Mouse (Mus musculus) cortical plate, adult 2 months (tissue): ENCODE results near the gene Rfx1. TPM values are rescaled to one million over a fixed set of nuclear protein-coding genes. Genes with fewer than 3 reads are reported as not detected.

Source experiments
- H3K27ac ChIP-seq: fragments of 200-500 bp; 2 replicates; pipeline ENCODE4 v1.5.1; 2012; ENCODE audit warnings: low read length, control low read depth, inconsistent platforms; ENCODE audit not compliant: insufficient read depth
- H3K4me1 ChIP-seq: fragments of 200-500 bp; 2 replicates; pipeline ENCODE4 v1.6.1; 2011; ENCODE audit warnings: low read length; ENCODE audit not compliant: control insufficient read depth, insufficient read depth
- H3K4me3 ChIP-seq: fragments of 200-500 bp; 2 replicates; pipeline ENCODE4 v1.5.1; 2011; ENCODE audit warnings: mild to moderate bottlenecking, low read length, control low read depth; ENCODE audit not compliant: insufficient read depth
- CTCF ChIP-seq: fragments of 200-500 bp; IDR thresholded peaks from 2 replicates; pipeline ENCODE4 v1.5.1; 2011; ENCODE audit warnings: mild to moderate bottlenecking, control low read depth, low read length; ENCODE audit not compliant: insufficient read depth; ENCODE audit errors: extremely low read depth
- POLR2A ChIP-seq: fragments of 200-500 bp; IDR thresholded peaks from 2 replicates; pipeline ENCODE4 v1.6.1; 2011; ENCODE audit warnings: mild to moderate bottlenecking, low read length, control low read depth; ENCODE audit not compliant: insufficient read depth; ENCODE audit errors: extremely low read depth
- polyA plus RNA-seq: library from polyadenylated mRNA; depleted of rRNA; stranded (reverse); fragments of >200 nt; gene quantifications from 2 replicates; pipeline ENCODE4 v1.2.3, GENCODE M21; 2012

Gene Rfx1
- polyA plus RNA-seq, 1 experiment, result 28.0 TPM

GRCm38 (mm10) chr8:84053229-84053628 is 13.4 kb upstream of the Rfx1 start:
- Histone ChIP-seq H3K27ac (no peak overlapping the region), H3K4me3 (no peak overlapping the region), H3K4me1 (no peaks in the 10 kb centered on the region)
- no peak for TF ChIP-seq CTCF
- no peak for TF ChIP-seq POLR2A

DNA sequence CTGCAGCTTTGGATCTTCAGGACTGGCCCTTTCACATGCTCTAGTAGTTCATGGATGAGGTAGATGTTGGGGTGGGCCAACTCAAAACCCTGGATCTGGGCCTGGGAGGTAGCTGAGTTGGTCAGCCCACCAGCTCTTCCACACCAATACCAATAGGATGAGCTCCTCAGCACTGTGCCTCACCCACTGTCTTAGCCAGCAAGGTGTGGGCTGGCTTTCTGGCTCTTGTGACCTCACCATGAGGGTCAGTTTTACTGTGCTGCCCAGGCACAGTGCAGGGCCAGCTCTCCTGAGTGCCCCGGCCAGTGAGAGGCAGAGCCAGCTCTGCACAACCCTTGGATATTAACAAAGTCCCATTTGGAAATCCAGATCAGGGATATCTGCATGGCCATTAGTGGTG is 8.8 kb upstream of the Rfx1 start:
- Histone ChIP-seq H3K27ac (no peak overlapping the region), H3K4me3 (no peak overlapping the region), H3K4me1 (no peaks in the 10 kb centered on the region)
- TF ChIP-seq POLR2A (no peak), CTCF (no peak)

DNA sequence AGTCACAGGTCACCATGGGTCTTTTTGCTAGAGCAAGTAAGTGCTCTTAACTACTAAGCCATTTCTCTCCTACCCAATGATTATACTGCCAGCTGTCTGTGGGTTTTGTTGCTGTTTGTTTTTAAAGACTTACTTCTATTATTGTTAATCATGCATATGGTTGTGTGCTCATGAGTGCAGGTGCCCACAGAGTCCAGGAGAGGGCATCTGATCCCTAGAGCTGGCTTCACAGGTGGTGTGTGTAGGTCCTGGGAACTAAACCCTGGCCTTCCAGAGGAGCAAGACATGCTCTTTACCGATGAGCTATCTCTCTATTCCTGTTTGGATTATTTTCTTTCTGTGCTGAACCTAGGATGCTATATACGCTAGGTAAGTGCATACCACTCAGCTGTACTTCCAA is 7.4 kb upstream of the Rfx1 start:
- Histone ChIP-seq H3K4me1 (no peaks in the 10 kb centered on the region), H3K27ac (no peak overlapping the region), H3K4me3 (no peak overlapping the region)
- TF ChIP-seq POLR2A (no peak), CTCF (no peak)

DNA sequence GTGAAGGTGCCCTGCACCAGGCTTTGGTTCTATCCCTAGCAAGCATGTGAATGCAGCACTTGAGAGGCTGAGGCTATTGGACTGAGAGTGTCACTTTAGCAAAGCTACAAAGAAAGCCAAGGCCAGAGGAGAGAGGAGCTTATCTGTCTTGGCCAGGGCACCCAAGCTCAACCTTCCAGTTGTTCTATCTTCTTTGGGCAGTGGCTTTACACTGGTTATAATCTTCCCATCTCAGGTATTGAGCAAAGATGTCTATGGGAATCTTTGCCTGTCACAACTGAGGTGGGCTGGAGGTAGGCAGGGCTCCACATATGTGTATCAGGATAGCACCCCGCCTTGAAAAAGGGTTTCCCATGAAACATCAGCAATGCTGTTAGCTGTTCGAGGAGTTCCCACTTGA is 6.4 kb upstream of the Rfx1 start:
- Histone ChIP-seq H3K27ac (no peak overlapping the region), H3K4me3 (no peak overlapping the region), H3K4me1 (no peaks in the 10 kb centered on the region)
- TF ChIP-seq CTCF (no peak), POLR2A (no peak)

DNA sequence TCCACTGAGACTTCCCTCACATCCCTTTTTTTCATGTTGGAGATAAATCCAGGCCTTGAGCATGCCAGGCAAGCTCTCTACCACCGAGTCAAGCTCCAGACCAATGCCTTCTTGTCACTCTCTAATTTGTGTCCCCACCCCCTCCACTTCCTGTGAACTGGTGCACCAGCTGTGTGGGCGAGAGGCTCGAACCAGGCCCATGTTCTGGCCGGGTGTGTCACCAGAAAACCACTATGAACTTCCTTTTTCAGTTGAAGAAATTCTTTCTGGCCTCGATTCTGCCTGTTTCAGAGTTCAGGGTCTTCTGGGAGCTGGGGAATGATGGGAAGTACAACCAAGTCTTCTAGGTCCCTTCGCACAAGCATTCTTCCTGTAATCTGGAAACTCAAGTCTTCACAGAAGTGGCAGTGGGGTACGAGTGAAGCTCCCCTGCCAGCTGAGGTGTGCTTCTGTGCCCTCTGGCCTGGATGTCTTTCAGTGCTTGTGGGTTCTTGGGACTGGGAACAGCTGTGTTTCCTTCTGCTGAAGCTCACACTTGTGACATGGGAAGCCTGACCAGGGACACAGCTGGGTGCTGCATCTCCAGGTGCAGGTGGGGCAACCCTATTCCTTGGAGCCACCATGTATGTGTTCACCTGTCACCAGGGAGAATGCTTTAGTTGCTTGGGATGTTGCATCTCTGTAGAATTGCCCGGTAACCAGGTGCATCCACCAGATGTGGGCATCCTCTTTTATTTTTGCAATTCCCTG is 2.6 kb upstream of the Rfx1 start:
- H3K4me3 ChIP-seq, result no peak overlapping the region
- H3K4me1 ChIP-seq, result peaks cover 2% of the 10 kb centered on the region; the same call in 1 of the 2 replicates
- TF ChIP-seq POLR2A (no peak), CTCF (no peak)
- H3K27ac ChIP-seq, result no peak overlapping the region

- TF ChIP-seq CTCF (no peak), POLR2A (no peak)
- H3K4me1 ChIP-seq, result peaks cover 9% of the 10 kb centered on the region
- 0 out of 2 replicates have a peak within 1 kb of the TSS, but pooled peaks have one; percentile 0 for H3K27ac ChIP-seq
- H3K4me3 ChIP-seq, result peak within 1 kb of the TSS; percentile 42
These were observed 1.6 kb upstream of the Rfx1 start, which contains the start of gene Gm10643 for GRCm38 (mm10) chr8:84065037-84065436. Gm10643 (minus strand) TSS chr8:84065137.

GRCm38 (mm10) chr8:84065457-84066072 is 1.1 kb upstream of the Rfx1 start:
- Histone ChIP-seq H3K4me1 (peaks cover 13% of the 10 kb centered on the region), H3K27ac (no peak overlapping the region), H3K4me3 (peak overlapping the region; percentile 42)
- no peak for TF ChIP-seq POLR2A
- TF ChIP-seq CTCF, result no peak

- TF ChIP-seq POLR2A (peak; percentile 68), CTCF (no peak)
- H3K4me1 ChIP-seq, result peaks cover 20% of the 10 kb centered on the region
These were observed 476 bp downstream of the Rfx1 start for GRCm38 (mm10) chr8:84067047-84067573.

GRCm38 (mm10) chr8:84067911-84068310 is 1.3 kb downstream of the Rfx1 start:
- H3K27ac ChIP-seq, result no peak overlapping the region
- peak overlapping the region; percentile 22 for H3K4me3 ChIP-seq
- peaks cover 24% of the 10 kb centered on the region for H3K4me1 ChIP-seq
- TF ChIP-seq POLR2A, result no peak
- no peak for TF ChIP-seq CTCF

More at GRCm38 (mm10) chr8:84067047-84067573, 476 bp downstream of the Rfx1 start:
- Histone ChIP-seq H3K27ac (no peak overlapping the region), H3K4me3 (peak overlapping the region; percentile 22)

DNA sequence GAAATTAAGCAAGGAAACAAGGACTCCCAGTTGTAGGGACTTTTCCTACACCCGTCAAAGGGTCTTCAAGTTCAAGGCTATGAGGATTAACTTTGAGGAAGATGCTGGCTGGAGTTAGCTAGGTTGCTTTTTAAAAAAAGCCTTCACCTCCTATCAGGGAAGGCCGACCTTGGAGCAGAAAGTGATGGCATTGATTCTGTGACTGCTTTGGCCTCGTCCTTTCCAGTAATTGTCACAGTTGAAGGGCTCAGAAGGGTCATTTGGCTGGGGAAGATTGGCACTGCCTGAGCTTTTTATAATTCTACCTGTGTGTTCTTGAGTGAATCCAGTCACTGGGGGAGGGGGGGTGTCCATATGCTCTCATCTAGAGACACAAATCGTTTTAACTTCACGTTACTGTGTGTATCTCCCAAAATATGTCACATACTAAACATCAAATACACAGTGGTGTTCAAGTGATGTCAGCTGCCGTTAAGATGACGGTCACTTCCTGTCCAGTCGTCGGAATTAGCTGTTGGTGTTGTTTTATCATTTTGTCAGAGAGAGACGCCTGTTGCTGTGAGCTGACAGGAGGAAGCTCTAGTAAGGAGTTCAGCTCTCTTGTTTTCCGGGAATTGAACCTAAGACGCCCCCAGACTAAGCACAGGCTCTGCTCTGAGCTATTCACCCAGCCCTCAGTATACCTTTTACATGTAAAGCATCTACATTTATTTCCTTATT is 1.8 kb downstream of the Rfx1 start:
- H3K27ac ChIP-seq, result no peak overlapping the region
- no peak for TF ChIP-seq CTCF
- peaks cover 24% of the 10 kb centered on the region for H3K4me1 ChIP-seq
- no peak overlapping the region; the same call in 1 of the 2 replicates for H3K4me3 ChIP-seq
